Mouse (Mus musculus): Measurements from ENCODE around the gene Hk3. TPM values are rescaled to one million over a fixed set of nuclear protein-coding genes. Genes with fewer than 3 reads are reported as not detected.

The Hk3 gene
- polyA plus RNA-seq, 1 experiment from 2014 or later: 0.72 TPM

- H3K9me3 ChIP-seq (ENCODE audit: control insufficient read depth, low read length): no peaks in the 10 kb centered on the region
- no peak overlapping the region for H3K9ac ChIP-seq (ENCODE audit: low read length)
- no peaks in the 10 kb centered on the region for H3K36me3 ChIP-seq (ENCODE audit: control insufficient read depth, insufficient read depth, low read length)
- WGBS: 84% methylated on average over 4 of the region's 4 CpGs
- no peaks in the 10 kb centered on the region for H3K27me3 ChIP-seq (ENCODE audit: control insufficient read depth, insufficient read depth, low read length)
- H3K4me2 ChIP-seq (ENCODE audit: low read length): no peak overlapping the region
- no peak for ATAC-seq (ENCODE audit: insufficient number of reproducible peaks, insufficient read depth, low FRiP score, low read depth)
- no peak overlapping the region for H3K4me3 ChIP-seq (ENCODE audit: control insufficient read depth in 1 of 2, insufficient read depth in 1 of 2, low read depth in 1 of 2, low read length in 2 of 2)
- H3K27ac ChIP-seq (replicated peaks in 1 of 2; ENCODE audit: control insufficient read depth in 1 of 2, insufficient read depth in 1 of 2, low read depth in 2 of 2, low read length in 2 of 2): no peak overlapping the region
- H3K4me1 ChIP-seq (ENCODE audit: control insufficient read depth in 2 of 2, insufficient read depth in 2 of 2, low read length in 2 of 2): peaks cover 2 to 4% of the 10 kb centered on the region in 2 experiments; a peak in 3 of 4 replicates
Observed at GRCm38 (mm10) chr13:55022256-55022655, 1.1 kb upstream of the Hk3 start.

GRCm38 (mm10) chr13:55020051-55020450 lies 1.1 kb downstream of the Hk3 start:
- H3K4me3 ChIP-seq (ENCODE audit: control insufficient read depth in 1 of 2, insufficient read depth in 1 of 2, low read depth in 1 of 2, low read length in 2 of 2): no peak overlapping the region
- H3K9ac ChIP-seq (ENCODE audit: low read length): no peak overlapping the region
- H3K4me2 ChIP-seq (ENCODE audit: low read length): no peak overlapping the region
- ATAC-seq (ENCODE audit: insufficient number of reproducible peaks, insufficient read depth, low FRiP score, low read depth): no peak
- H3K27ac ChIP-seq (replicated peaks in 1 of 2; ENCODE audit: control insufficient read depth in 1 of 2, insufficient read depth in 1 of 2, low read depth in 2 of 2, low read length in 2 of 2): no peak overlapping the region
- H3K9me3 ChIP-seq (ENCODE audit: control insufficient read depth, low read length): no peaks in the 10 kb centered on the region
- peaks cover 2% of the 10 kb centered on the region; the same call in 1 of the 2 replicates for H3K27me3 ChIP-seq (ENCODE audit: control insufficient read depth, insufficient read depth, low read length)
- 78% methylated on average over 4 of the region's 4 CpGs for WGBS
- no peaks in the 10 kb centered on the region for H3K36me3 ChIP-seq (ENCODE audit: control insufficient read depth, insufficient read depth, low read length)
- H3K4me1 ChIP-seq (ENCODE audit: control insufficient read depth in 2 of 2, insufficient read depth in 2 of 2, low read length in 2 of 2): peaks cover 2 to 4% of the 10 kb centered on the region in 2 experiments; a peak in 3 of 4 replicates

- ATAC-seq (ENCODE audit: insufficient number of reproducible peaks, insufficient read depth, low FRiP score, low read depth): no peak
- Histone ChIP-seq H3K36me3 (ENCODE audit: control insufficient read depth, insufficient read depth, low read length) (no peaks in the 10 kb centered on the region), H3K27ac (replicated peaks in 1 of 2; ENCODE audit: control insufficient read depth in 1 of 2, insufficient read depth in 1 of 2, low read depth in 2 of 2, low read length in 2 of 2) (no peak overlapping the region), H3K9me3 (ENCODE audit: control insufficient read depth, low read length) (no peaks in the 10 kb centered on the region), H3K9ac (ENCODE audit: low read length) (no peak overlapping the region), H3K4me1 (ENCODE audit: control insufficient read depth in 2 of 2, insufficient read depth in 2 of 2, low read length in 2 of 2) (peaks cover 2 to 4% of the 10 kb centered on the region in 2 experiments; a peak in 3 of 4 replicates), H3K4me3 (ENCODE audit: control insufficient read depth in 1 of 2, insufficient read depth in 1 of 2, low read depth in 1 of 2, low read length in 2 of 2) (no peak overlapping the region), H3K27me3 (ENCODE audit: control insufficient read depth, insufficient read depth, low read length) (peaks cover 6% of the 10 kb centered on the region; the same call in 1 of the 2 replicates), H3K4me2 (ENCODE audit: low read length) (no peak overlapping the region)
- WGBS: 52% methylated on average over 3 of the region's 3 CpGs
Observed at GRCm38 (mm10) chr13:55019181-55019580, 2.0 kb downstream of the Hk3 start.

GRCm38 (mm10) chr13:55018700-55019099 lies 2.5 kb downstream of the Hk3 start:
- 77% methylated on average over 9 of the region's 9 CpGs for WGBS
- peaks cover 2 to 4% of the 10 kb centered on the region in 2 experiments; a peak in 3 of 4 replicates for H3K4me1 ChIP-seq (ENCODE audit: control insufficient read depth in 2 of 2, insufficient read depth in 2 of 2, low read length in 2 of 2)
- ATAC-seq (ENCODE audit: insufficient number of reproducible peaks, insufficient read depth, low FRiP score, low read depth): no peak

GRCm38 (mm10) chr13:55017898-55018599 lies 3.1 kb downstream of the Hk3 start:
- H3K27me3 ChIP-seq (ENCODE audit: control insufficient read depth, insufficient read depth, low read length): peaks cover 9% of the 10 kb centered on the region; the same call in 1 of the 2 replicates
- no peaks in the 10 kb centered on the region for H3K9me3 ChIP-seq (ENCODE audit: control insufficient read depth, low read length)
- H3K9ac ChIP-seq (ENCODE audit: low read length): no peak overlapping the region
- no peak overlapping the region for H3K27ac ChIP-seq (replicated peaks in 1 of 2; ENCODE audit: control insufficient read depth in 1 of 2, insufficient read depth in 1 of 2, low read depth in 2 of 2, low read length in 2 of 2)
- no peak overlapping the region for H3K4me2 ChIP-seq (ENCODE audit: low read length)
- no peaks in the 10 kb centered on the region for H3K36me3 ChIP-seq (ENCODE audit: control insufficient read depth, insufficient read depth, low read length)
- no peak overlapping the region for H3K4me3 ChIP-seq (ENCODE audit: control insufficient read depth in 1 of 2, insufficient read depth in 1 of 2, low read depth in 1 of 2, low read length in 2 of 2)
- no peak for ATAC-seq (ENCODE audit: insufficient number of reproducible peaks, insufficient read depth, low FRiP score, low read depth)
- WGBS: 80% methylated on average over 8 of the region's 8 CpGs
- H3K4me1 ChIP-seq (ENCODE audit: control insufficient read depth in 2 of 2, insufficient read depth in 2 of 2, low read length in 2 of 2): peaks cover 1 to 3% of the 10 kb centered on the region in 2 experiments; a peak in 3 of 4 replicates

More at GRCm38 (mm10) chr13:55018700-55019099, 2.5 kb downstream of the Hk3 start:
- Histone ChIP-seq H3K27ac (replicated peaks in 1 of 2; ENCODE audit: control insufficient read depth in 1 of 2, insufficient read depth in 1 of 2, low read depth in 2 of 2, low read length in 2 of 2) (no peak overlapping the region), H3K9ac (ENCODE audit: low read length) (no peak overlapping the region), H3K4me3 (ENCODE audit: control insufficient read depth in 1 of 2, insufficient read depth in 1 of 2, low read depth in 1 of 2, low read length in 2 of 2) (no peak overlapping the region), H3K36me3 (ENCODE audit: control insufficient read depth, insufficient read depth, low read length) (no peaks in the 10 kb centered on the region), H3K4me2 (ENCODE audit: low read length) (no peak overlapping the region), H3K9me3 (ENCODE audit: control insufficient read depth, low read length) (no peaks in the 10 kb centered on the region), H3K27me3 (ENCODE audit: control insufficient read depth, insufficient read depth, low read length) (peaks cover 6% of the 10 kb centered on the region; the same call in 1 of the 2 replicates)

GRCm38 (mm10) chr13:55017154-55017897 lies 3.9 kb downstream of the Hk3 start:
- H3K36me3 ChIP-seq (ENCODE audit: control insufficient read depth, insufficient read depth, low read length): no peaks in the 10 kb centered on the region
- H3K9ac ChIP-seq (ENCODE audit: low read length): no peak overlapping the region
- peaks cover 13% of the 10 kb centered on the region for H3K27me3 ChIP-seq (ENCODE audit: control insufficient read depth, insufficient read depth, low read length)
- no peaks in the 10 kb centered on the region for H3K4me1 ChIP-seq (ENCODE audit: control insufficient read depth in 2 of 2, insufficient read depth in 2 of 2, low read length in 2 of 2)
- H3K4me3 ChIP-seq (ENCODE audit: control insufficient read depth in 1 of 2, insufficient read depth in 1 of 2, low read depth in 1 of 2, low read length in 2 of 2): no peak overlapping the region
- H3K27ac ChIP-seq (replicated peaks in 1 of 2; ENCODE audit: control insufficient read depth in 1 of 2, insufficient read depth in 1 of 2, low read depth in 2 of 2, low read length in 2 of 2): no peak overlapping the region
- H3K9me3 ChIP-seq (ENCODE audit: control insufficient read depth, low read length): no peaks in the 10 kb centered on the region
- 73% methylated on average over 12 of the region's 12 CpGs for WGBS
- H3K4me2 ChIP-seq (ENCODE audit: low read length): no peak overlapping the region
- ATAC-seq (ENCODE audit: insufficient number of reproducible peaks, insufficient read depth, low FRiP score, low read depth): no peak

GRCm38 (mm10) chr13:55014451-55014850 lies 6.7 kb downstream of the Hk3 start:
- Histone ChIP-seq H3K27ac (replicated peaks in 1 of 2; ENCODE audit: control insufficient read depth in 1 of 2, insufficient read depth in 1 of 2, low read depth in 2 of 2, low read length in 2 of 2) (no peak overlapping the region), H3K27me3 (ENCODE audit: control insufficient read depth, insufficient read depth, low read length) (peaks cover 15% of the 10 kb centered on the region), H3K4me3 (ENCODE audit: control insufficient read depth in 1 of 2, insufficient read depth in 1 of 2, low read depth in 1 of 2, low read length in 2 of 2) (no peak overlapping the region), H3K4me2 (ENCODE audit: low read length) (no peak overlapping the region), H3K9me3 (ENCODE audit: control insufficient read depth, low read length) (no peaks in the 10 kb centered on the region), H3K9ac (ENCODE audit: low read length) (no peak overlapping the region), H3K36me3 (ENCODE audit: control insufficient read depth, insufficient read depth, low read length) (no peaks in the 10 kb centered on the region), H3K4me1 (ENCODE audit: control insufficient read depth in 2 of 2, insufficient read depth in 2 of 2, low read length in 2 of 2) (no peaks in the 10 kb centered on the region)
- WGBS: 69% methylated on average over 9 of the region's 9 CpGs
- no peak for ATAC-seq (ENCODE audit: insufficient number of reproducible peaks, insufficient read depth, low FRiP score, low read depth)

Measured in heart, embryonic 14.5 days (tissue).